Mouse (Mus musculus) forebrain, embryonic 11.5 days (tissue): ENCODE measurements around the gene Lsm3. TPM values are rescaled to one million over a fixed set of nuclear protein-coding genes. Genes with fewer than 3 reads are reported as not detected.

Experiments used
- ATAC-seq: fragments of 200-750 bp; cut with Nextera tagmentation; replicated peaks from 2 replicates; pipeline ENCODE4 v1.8.0; 2017; ENCODE audit warnings: moderate TSS enrichment; ENCODE audit not compliant: low FRiP score
- DNase-seq: peaks from one replicate; pipeline ENCODE4 v3.0.0-alpha.2; 2017; ENCODE audit warnings: low spot score
- H3K27ac ChIP-seq: fragments of 300-500 bp; sonication (generic); 2 replicates; pipeline ENCODE4 v1.5.1; 2014; ENCODE audit warnings: low read depth, low read length
- H3K27me3 ChIP-seq: fragments of 300-500 bp; sonication (generic); 2 replicates; pipeline ENCODE4 v1.6.1; 2014; ENCODE audit warnings: mild to moderate bottlenecking, low read length, mixed read lengths; ENCODE audit not compliant: control insufficient read depth, insufficient read depth
- H3K36me3 ChIP-seq: fragments of 300-500 bp; sonication (generic); 2 replicates; pipeline ENCODE4 v1.6.1; 2014; ENCODE audit warnings: mild to moderate bottlenecking, low read length, moderate library complexity, mixed read lengths; ENCODE audit not compliant: control insufficient read depth, insufficient read depth
- H3K4me1 ChIP-seq: fragments of 300-500 bp; sonication (generic); replicated peaks from 2 replicates; pipeline ENCODE4 v1.6.1; 2014; ENCODE audit warnings: low read length, mixed read lengths; ENCODE audit not compliant: control insufficient read depth, insufficient read depth
- H3K4me2 ChIP-seq: fragments of 300-500 bp; sonication (generic); 2 replicates; pipeline ENCODE4 v1.6.1; 2014; ENCODE audit warnings: low read depth, mild to moderate bottlenecking, low read length, moderate library complexity, mixed read lengths; ENCODE audit not compliant: severe bottlenecking
- H3K4me3 ChIP-seq: fragments of 300-500 bp; sonication (generic); 2 replicates; pipeline ENCODE4 v1.5.1; 2014; ENCODE audit warnings: low read depth, low read length
- H3K9ac ChIP-seq: fragments of 300-500 bp; sonication (generic); 2 replicates; pipeline ENCODE4 v1.6.1; 2014; ENCODE audit warnings: low read length
- H3K9me3 ChIP-seq: fragments of 300-500 bp; sonication (generic); 2 replicates; pipeline ENCODE4 v1.6.1; 2016; ENCODE audit warnings: low read length, mixed read lengths; ENCODE audit not compliant: control insufficient read depth
- WGBS: fragments of 180-500 bp; shearing (Covaris S2); extraction: QIAGEN DNeasy Blood & Tissue Kit; methylation state at CpG from one replicate; pipeline ENCODE4 v1.1.7; 2014; 5-methylcytosine and 5-hydroxymethylcytosine counted together
- polyA plus RNA-seq: library from polyadenylated mRNA; unstranded; fragments of >200 nt; fragmentation: Nextera tagmentation; extraction: Ambion mirVana; gene quantifications from 2 replicates; pipeline ENCODE4 v1.2.1, GENCODE M21; 2014

Lsm3 gene
- polyA plus RNA-seq, 1 experiment from 2014 or later = 324 TPM

DNA sequence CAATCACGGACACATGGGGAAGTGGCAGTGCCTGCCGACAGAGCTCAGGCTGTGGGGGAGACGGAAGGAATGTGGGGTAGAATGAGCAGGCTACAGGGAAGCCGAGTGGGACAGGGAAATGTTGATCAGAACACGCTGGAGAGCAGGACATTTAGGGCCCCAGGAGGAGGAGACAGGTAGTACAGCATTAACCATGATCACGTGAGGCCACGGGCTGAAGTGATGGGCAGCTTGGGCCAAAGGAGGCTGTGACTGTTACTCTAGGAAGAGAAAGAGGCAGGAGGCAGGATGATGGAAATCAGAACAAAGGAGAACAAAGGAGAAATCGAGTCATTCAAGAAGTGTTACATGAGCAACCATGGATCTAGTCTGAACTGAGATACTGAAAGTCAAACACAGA is 21.2 kb upstream of the Lsm3 start:
- H3K9me3 ChIP-seq = no peaks in the 10 kb centered on the region
- H3K36me3 ChIP-seq = no peaks in the 10 kb centered on the region; the same call in 1 of the 2 replicates
- no peak overlapping the region for H3K4me3 ChIP-seq
- 92% methylated on average over 8 of the region's 8 CpGs for WGBS
- no peak overlapping the region for H3K4me2 ChIP-seq
- H3K27me3 ChIP-seq = no peaks in the 10 kb centered on the region
- no peak for ATAC-seq
- H3K9ac ChIP-seq = no peak overlapping the region
- H3K4me1 ChIP-seq = no peaks in the 10 kb centered on the region
- H3K27ac ChIP-seq = no peak overlapping the region
- DNase-seq = peak; percentile 44

DNA sequence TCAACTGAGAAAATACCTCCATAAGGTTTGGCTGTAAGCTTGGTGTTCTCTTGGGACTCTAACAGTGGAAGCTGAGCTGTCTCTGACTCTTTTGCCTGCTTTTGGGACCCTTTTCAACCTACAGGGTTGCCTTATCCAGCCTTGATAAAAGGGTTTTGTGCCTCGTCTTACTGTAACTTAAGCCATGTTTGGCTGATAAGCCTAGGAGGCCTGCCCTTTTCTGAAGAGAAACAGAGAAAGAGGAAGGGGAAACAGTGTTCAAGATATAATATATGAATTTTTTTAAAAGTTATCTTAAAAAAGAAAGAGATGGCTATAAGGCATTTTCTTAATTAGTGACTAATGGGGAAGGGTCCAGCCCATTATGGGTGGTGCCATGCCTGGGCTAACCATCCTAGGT is 12.4 kb upstream of the Lsm3 start:
- 88% methylated on average over 1 of the region's 1 CpGs for WGBS
- DNase-seq (no peak), ATAC-seq (no peak)

GRCm38 (mm10) chr6:91506036-91506435 is 9.7 kb upstream of the Lsm3 start:
- Histone ChIP-seq H3K4me3 (no peak overlapping the region), H3K9me3 (no peaks in the 10 kb centered on the region), H3K36me3 (peaks cover 13% of the 10 kb centered on the region; the same call in 1 of the 2 replicates), H3K27ac (no peak overlapping the region), H3K4me2 (no peak overlapping the region), H3K9ac (no peak overlapping the region), H3K4me1 (no peaks in the 10 kb centered on the region), H3K27me3 (no peaks in the 10 kb centered on the region)
- 91% methylated on average over 5 of the region's 5 CpGs for WGBS
- DNase-seq (no peak), ATAC-seq (no peak)

More for the DNA sequence above, 12.4 kb upstream of the Lsm3 start:
- Histone ChIP-seq H3K27ac (no peak overlapping the region), H3K4me3 (no peak overlapping the region), H3K36me3 (peaks cover 13% of the 10 kb centered on the region; the same call in 1 of the 2 replicates), H3K9me3 (no peaks in the 10 kb centered on the region), H3K27me3 (no peaks in the 10 kb centered on the region), H3K9ac (no peak overlapping the region), H3K4me2 (no peak overlapping the region), H3K4me1 (no peaks in the 10 kb centered on the region)

GRCm38 (mm10) chr6:91508041-91508440 is 7.7 kb upstream of the Lsm3 start:
- Histone ChIP-seq H3K4me1 (no peaks in the 10 kb centered on the region), H3K9me3 (no peaks in the 10 kb centered on the region), H3K4me3 (no peak overlapping the region), H3K9ac (no peak overlapping the region), H3K36me3 (peaks cover 13% of the 10 kb centered on the region; the same call in 1 of the 2 replicates), H3K27me3 (no peaks in the 10 kb centered on the region), H3K27ac (no peak overlapping the region), H3K4me2 (no peak overlapping the region)
- DNase-seq (no peak), ATAC-seq (no peak)
- WGBS = 81% methylated on average over 3 of the region's 3 CpGs

- peak; percentile 88 for DNase-seq
- 46% methylated on average over 7 of the region's 7 CpGs for WGBS
- Histone ChIP-seq H3K27ac (no peak overlapping the region), H3K4me2 (no peak overlapping the region), H3K27me3 (no peaks in the 10 kb centered on the region), H3K36me3 (peaks cover 2% of the 10 kb centered on the region; the same call in 1 of the 2 replicates), H3K9ac (no peak overlapping the region), H3K4me3 (no peak overlapping the region), H3K9me3 (no peaks in the 10 kb centered on the region), H3K4me1 (no peaks in the 10 kb centered on the region)
- no peak for ATAC-seq
Observed at GRCm38 (mm10) chr6:91509326-91509725, 6.4 kb upstream of the Lsm3 start.

DNA sequence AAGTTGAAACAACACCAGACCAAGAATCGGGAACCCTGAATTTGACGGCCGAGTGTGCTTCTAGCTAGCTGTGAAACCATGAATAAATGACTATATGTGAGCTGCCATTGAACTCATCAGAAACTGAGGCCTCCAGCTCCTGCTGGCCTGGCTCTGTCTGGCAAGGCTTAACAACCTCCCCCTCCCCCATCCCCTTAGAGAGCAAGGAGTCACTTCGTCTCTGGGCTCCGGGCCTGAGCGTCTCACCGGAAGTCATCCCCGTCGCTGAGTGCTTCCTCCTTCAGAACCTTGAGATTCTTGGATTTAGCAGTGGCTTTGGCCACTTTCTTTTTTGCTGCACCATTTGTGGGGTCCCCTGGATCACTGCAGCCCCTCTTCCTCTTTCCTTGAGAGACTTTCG is 5.5 kb upstream of the Lsm3 start:
- Histone ChIP-seq H3K4me3 (no peak overlapping the region), H3K4me1 (no peaks in the 10 kb centered on the region), H3K27ac (no peak overlapping the region), H3K9me3 (no peaks in the 10 kb centered on the region), H3K27me3 (no peaks in the 10 kb centered on the region), H3K36me3 (peaks cover 2% of the 10 kb centered on the region; the same call in 1 of the 2 replicates), H3K9ac (no peak overlapping the region), H3K4me2 (no peak overlapping the region)
- no peak for ATAC-seq
- WGBS = 88% methylated on average over 10 of the region's 10 CpGs
- no peak for DNase-seq

GRCm38 (mm10) chr6:91514135-91514534 is 1.6 kb upstream of the Lsm3 start:
- no peak overlapping the region for H3K4me3 ChIP-seq
- H3K9ac ChIP-seq = no peak overlapping the region
- H3K9me3 ChIP-seq = no peaks in the 10 kb centered on the region
- H3K36me3 ChIP-seq = no peaks in the 10 kb centered on the region; the same call in 1 of the 2 replicates
- no peak for ATAC-seq
- H3K27me3 ChIP-seq = no peaks in the 10 kb centered on the region
- no peak overlapping the region for H3K27ac ChIP-seq
- no peak overlapping the region for H3K4me2 ChIP-seq
- peaks cover 4% of the 10 kb centered on the region for H3K4me1 ChIP-seq
- no peak for DNase-seq

GRCm38 (mm10) chr6:91514737-91515362 is 878 bp upstream of the Lsm3 start:
- Histone ChIP-seq H3K4me2 (peak overlapping the region; percentile 68), H3K4me1 (peaks cover 4% of the 10 kb centered on the region), H3K36me3 (peaks cover under 1% of the 10 kb centered on the region; the same call in 1 of the 2 replicates), H3K9ac (peak overlapping the region; percentile 78), H3K27me3 (no peaks in the 10 kb centered on the region), H3K4me3 (peak overlapping the region; percentile 88), H3K27ac (no peak overlapping the region), H3K9me3 (no peaks in the 10 kb centered on the region)
- DNase-seq (no peak), ATAC-seq (no peak)
- WGBS = 40% methylated on average over 10 of the region's 10 CpGs

DNA sequence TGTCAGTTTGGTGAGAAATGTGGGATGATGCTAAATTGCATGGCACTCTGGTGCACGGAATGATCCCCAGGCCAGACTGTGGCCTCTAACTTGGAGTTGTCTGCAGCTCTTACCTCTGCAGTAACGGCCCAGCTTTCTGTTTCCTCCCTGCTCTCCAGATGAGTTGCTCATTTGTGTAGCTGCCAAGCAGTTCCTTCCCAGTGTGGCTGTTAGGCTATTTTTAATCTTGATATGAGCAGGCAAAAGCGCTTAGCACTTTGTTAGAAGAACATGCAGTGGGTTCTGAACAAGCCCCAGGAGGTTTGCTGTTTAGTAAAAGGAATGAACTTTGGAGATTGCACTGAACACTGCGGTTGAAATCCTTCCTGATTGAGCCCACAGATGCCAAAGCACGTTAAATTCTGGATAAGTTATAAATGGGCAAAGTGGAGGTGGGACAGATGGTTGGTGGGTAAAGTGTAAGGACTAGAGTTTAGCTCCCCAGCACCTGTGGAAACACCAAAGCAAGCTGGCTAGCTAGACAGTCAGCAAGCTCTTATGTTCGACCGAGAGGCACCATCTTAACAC is 2.8 kb downstream of the Lsm3 start:
- 95% methylated on average over 7 of the region's 7 CpGs for WGBS
- H3K9me3 ChIP-seq = no peaks in the 10 kb centered on the region
- H3K27me3 ChIP-seq = no peaks in the 10 kb centered on the region
- no peak overlapping the region for H3K9ac ChIP-seq
- no peak overlapping the region for H3K4me3 ChIP-seq
- DNase-seq = no peak
- ATAC-seq = no peak
- peaks cover 4% of the 10 kb centered on the region for H3K4me1 ChIP-seq
- peaks cover 9% of the 10 kb centered on the region; the same call in 1 of the 2 replicates for H3K36me3 ChIP-seq
- H3K4me2 ChIP-seq = no peak overlapping the region
- no peak overlapping the region for H3K27ac ChIP-seq
